Mouse (Mus musculus) gastrocnemius, postnatal 4 days (tissue): ENCODE results near the gene Tgfbr3. TPM values are rescaled to one million over a fixed set of nuclear protein-coding genes. Genes with fewer than 3 reads are reported as not detected.

Source experiments
- DNase-seq, 2 experiments: peaks; one replicate each; pipeline ENCODE4 v3.0.0; 2021 to 2022; ENCODE audit warnings: low spot score in 2 of 2, mixed read lengths in 2 of 2
- total RNA-seq, 2 experiments: library from RNA; stranded (reverse); gene quantifications; 2 replicates each; pipeline ENCODE4 v1.2.3; 2021

The Tgfbr3 gene
- total RNA-seq, 2 experiments from 2014 or later, result 57.1 to 57.3 TPM

GRCm38 (mm10) chr5:107177248-107177647 is 112.2 kb downstream of the Tgfbr3 start:
- DNase-seq, result no peak

DNA sequence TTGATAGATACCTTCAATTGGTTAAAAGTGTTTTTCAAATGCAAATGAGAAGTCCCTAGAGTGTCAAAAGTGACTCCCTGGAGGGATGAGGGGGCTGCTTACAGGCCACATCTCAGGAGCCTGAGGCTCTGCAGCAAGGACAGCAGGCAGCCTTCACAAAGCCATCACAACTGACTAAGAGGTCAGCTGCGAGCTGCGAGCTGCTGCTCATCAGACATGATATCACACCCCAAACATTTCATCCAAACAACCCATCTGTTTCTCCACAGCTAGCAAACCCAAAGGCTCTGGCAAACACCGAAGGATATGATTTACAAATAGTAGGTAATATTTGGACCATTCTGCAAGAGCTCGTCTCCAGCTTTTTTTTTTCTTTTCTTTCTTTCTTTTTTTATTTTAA is 112.6 kb downstream of the Tgfbr3 start:
- no peak for DNase-seq

DNA sequence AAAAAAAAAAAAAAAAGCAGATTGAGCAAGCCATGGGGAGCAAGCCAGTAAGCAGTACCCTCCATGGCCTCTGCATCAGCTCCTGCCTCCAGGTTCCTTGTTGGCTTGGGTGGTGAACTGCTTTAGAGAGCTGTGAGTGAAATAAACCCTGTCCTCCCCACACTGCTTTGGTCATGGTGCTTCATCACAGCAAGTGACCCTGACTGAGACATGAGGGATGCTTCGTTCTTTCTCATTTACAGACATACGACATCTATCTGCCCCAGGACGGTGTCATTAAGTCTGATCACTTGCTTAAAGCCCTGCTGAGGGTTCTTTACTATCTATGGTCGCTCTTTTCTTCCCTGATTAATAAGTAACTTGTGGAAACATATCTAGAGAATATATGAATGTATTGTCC is 113.2 kb downstream of the Tgfbr3 start:
- DNase-seq, result no peak

GRCm38 (mm10) chr5:107174188-107174587 is 115.2 kb downstream of the Tgfbr3 start:
- DNase-seq, result no peak

GRCm38 (mm10) chr5:107173483-107173882 is 115.9 kb downstream of the Tgfbr3 start:
- DNase-seq, result no peak

- DNase-seq, result no peak
These were observed 117.6 kb downstream of the Tgfbr3 start for GRCm38 (mm10) chr5:107171861-107172260.

- DNase-seq, result no peak
These were observed 119.6 kb downstream of the Tgfbr3 start for GRCm38 (mm10) chr5:107169796-107170195.

- peak; percentile 61 to 82 for DNase-seq
These were observed 121.5 kb downstream of the Tgfbr3 start for GRCm38 (mm10) chr5:107167872-107168300.

- no peak for DNase-seq
These were observed 122.1 kb downstream of the Tgfbr3 start for GRCm38 (mm10) chr5:107167373-107167772.

DNA sequence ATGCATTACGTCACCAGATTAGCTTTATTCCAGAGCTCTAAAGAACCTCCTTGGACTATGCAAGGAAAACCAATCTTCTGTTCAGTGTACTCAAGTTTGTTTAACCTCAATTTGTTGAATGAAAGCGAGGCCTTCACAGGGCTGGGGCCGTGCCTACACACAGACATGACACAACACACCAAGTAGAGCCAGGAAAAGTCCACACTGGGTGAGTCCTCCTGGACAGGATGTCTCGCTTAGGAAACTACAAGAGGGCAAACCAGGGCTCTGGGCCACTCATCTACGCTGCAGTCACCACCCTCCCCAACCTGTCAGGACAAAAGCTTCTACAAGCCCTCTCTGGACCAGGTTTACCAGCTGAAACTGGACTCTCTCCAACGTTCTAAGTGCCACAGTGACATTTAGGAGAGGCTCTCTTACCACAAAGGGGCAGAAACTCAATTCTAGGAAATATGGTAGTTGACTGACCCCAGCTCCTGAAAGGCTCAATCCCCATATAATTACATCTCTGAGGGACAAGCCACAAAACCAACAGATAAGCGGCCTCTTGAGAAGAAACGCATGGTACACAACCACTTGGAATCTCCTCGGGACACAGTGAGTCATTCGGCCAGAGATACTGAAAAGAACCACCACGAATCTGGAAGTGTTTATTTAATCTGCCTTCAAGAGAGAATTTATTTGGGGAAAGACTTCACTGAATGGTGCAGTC is 122.6 kb downstream of the Tgfbr3 start:
- no peak for DNase-seq

- DNase-seq, result no peak
These were observed 123.7 kb downstream of the Tgfbr3 start for GRCm38 (mm10) chr5:107165734-107166133.

GRCm38 (mm10) chr5:107165271-107165670 is 124.2 kb downstream of the Tgfbr3 start:
- no peak for DNase-seq

DNA sequence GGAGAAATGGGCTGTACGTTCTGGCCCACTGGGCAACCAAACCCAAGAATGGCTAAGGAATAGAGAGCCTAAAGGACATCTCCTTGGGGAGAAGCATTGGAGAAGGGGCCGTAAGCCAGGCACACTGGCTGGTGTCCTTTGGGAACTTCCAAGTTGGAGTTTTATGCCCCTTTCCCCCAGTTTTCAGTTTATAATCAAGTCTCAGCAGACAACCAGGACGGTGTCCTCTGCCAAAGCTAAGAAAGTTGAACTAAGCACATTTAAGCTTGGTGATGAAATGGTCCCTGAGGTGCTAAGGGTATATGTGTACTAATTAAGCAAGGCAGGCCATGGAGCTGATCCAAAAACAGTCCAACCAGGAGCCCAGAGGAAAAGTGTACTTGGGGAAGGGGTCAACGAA is 124.6 kb downstream of the Tgfbr3 start:
- no peak for DNase-seq

- DNase-seq, result no peak
These were observed 125.3 kb downstream of the Tgfbr3 start for GRCm38 (mm10) chr5:107164146-107164545.

GRCm38 (mm10) chr5:107163336-107163735 is 126.1 kb downstream of the Tgfbr3 start:
- no peak for DNase-seq

DNA sequence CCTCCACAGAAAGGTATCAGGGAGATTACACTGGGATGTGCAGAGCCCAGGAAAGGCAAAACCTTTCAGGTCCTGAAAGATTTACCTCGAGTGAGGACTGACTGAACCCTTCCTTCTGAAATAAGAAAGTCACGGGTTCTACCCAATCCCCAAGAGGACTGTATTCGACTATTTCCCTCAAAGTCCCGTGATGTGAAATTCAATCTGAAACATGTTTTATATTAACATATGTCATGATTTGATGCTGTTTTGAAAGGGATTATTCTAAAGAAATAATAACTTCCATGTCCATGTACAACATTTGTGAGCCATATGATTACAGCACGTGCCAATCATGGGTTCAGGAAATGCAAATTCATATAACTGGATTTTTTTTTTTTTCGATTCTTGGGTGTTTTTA is 126.6 kb downstream of the Tgfbr3 start:
- no peak for DNase-seq

GRCm38 (mm10) chr5:107162319-107162718 is 127.1 kb downstream of the Tgfbr3 start:
- no peak for DNase-seq

GRCm38 (mm10) chr5:107159914-107160890 is 129.2 kb downstream of the Tgfbr3 start:
- DNase-seq, result no peak

DNA sequence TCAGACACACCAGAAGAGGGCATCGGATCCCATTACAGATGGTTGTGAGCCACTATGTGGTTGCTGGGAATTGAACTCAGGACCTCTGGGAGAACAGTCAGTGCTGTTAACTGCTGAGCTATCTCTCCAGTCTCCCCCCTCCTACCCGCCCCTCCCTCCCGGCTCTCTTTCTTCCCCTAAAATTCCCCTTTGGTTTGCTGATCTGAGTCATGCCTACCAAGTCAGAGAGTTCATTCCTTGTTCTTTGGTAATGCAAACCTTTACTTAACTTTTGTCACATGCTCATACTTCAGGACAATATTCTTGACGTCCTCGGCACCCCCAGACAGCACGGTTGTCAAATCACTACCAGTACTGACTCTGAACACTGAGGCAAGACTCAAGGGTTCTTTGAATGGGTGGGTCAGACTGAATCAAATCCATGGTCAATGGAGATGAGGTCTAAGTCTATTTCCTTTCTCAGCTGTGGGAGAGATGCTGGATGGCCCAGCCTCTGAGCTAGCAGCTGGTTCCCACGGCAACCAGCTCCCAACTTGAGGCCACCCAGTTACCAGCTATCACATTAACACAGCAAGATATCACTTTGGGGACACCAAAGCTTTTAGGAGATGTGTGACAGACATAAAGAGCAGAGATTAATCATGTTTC is 130.8 kb downstream of the Tgfbr3 start:
- DNase-seq, result no peak

- DNase-seq, result peak in 1 of 2 experiments; percentile 37
These were observed 132.0 kb downstream of the Tgfbr3 start for GRCm38 (mm10) chr5:107157384-107157783.

DNA sequence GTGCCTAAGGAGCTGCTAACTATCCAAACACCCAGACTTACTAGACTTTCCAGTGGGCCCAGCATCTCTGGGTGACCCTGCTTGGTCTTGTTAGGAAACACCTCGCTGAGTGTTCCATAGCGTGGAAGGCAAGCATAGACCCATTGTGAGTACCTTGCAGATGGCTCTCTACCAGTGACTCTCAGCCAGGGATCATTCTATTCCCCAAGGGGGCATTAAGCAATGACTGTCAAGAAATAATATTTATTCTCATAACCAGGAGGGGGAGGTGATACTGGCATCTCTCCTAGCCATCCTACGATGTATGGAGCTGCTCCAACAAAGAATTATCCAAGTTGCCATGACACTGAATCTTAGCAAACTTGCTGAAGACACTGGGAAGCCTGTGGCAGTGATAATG is 133.3 kb downstream of the Tgfbr3 start:
- DNase-seq, result no peak

DNA sequence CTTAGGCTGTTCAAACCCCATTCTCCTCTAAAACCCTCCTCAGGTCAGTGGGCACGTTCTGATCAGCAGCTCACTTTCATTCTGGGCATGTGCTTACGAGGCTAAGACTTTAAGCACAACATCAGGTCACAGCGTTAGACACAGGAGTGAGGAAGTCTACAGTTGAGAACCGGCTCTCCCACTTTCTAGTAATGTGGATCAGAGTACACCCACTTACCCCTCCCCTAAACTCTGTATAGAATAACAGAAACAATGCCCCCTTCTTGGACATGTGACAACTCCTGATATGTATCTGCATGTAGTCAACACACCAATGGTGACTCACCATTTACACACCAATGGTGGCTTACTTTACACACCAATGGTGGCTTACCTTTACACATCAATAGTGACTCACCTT is 136.4 kb downstream of the Tgfbr3 start:
- DNase-seq, result no peak
